Mouse (Mus musculus): ENCODE results near the gene Dcaf1. TPM values are rescaled to one million over a fixed set of nuclear protein-coding genes. Genes with fewer than 3 reads are reported as not detected.

Dcaf1 gene
- polyA plus RNA-seq, 1 experiment from 2014 or later = 17.7 TPM

- Histone ChIP-seq H3K27ac (replicated peaks; ENCODE audit: low read depth, low read length) (no peak overlapping the region), H3K4me3 (ENCODE audit: low read depth, low read length) (no peak overlapping the region), H3K36me3 (ENCODE audit: control insufficient read depth, insufficient read depth, low read length) (peaks cover 68% of the 10 kb centered on the region), H3K4me2 (ENCODE audit: low read depth, low read length) (peak overlapping the region; percentile 92), H3K9ac (ENCODE audit: low read depth, low read length) (peak overlapping the region; percentile 38; the same call in 1 of the 2 replicates), H3K4me1 (ENCODE audit: control insufficient read depth, insufficient read depth, low read length) (peaks cover 28% of the 10 kb centered on the region), H3K27me3 (replicated peaks; ENCODE audit: control insufficient read depth, insufficient read depth, low read length) (no peaks in the 10 kb centered on the region), H3K9me3 (ENCODE audit: control insufficient read depth, low read length) (no peaks in the 10 kb centered on the region)
- ATAC-seq (ENCODE audit: low read depth) = no peak
- WGBS = 75% methylated on average over 3 of the region's 3 CpGs
- DNase-seq (ENCODE audit: low spot score) = no peak
Measured at GRCm38 (mm10) chr9:106883085-106883484, 61.4 kb downstream of the Dcaf1 start.

DNA sequence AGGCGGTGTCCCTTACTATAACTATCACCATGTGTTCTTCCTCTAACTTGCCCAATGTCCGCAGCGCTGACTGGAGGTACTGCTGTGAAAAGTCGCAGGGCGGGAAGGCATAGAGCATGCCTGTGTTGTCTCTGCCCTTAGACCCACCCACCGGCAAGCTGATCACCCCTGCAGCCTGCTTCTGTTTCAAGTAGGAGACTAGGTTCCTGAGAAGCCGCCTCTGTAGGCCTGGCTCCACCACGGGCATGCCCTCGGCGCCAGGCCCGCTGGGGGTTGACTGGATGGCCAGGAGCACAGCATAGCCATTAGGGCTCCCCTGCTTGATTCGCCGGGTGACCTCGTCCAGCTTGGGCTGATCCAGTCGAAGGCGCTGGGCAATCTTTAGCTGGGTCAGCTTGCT, 62.6 kb downstream of the Dcaf1 start:
- Histone ChIP-seq H3K27me3 (replicated peaks; ENCODE audit: control insufficient read depth, insufficient read depth, low read length) (no peaks in the 10 kb centered on the region), H3K4me3 (ENCODE audit: low read depth, low read length) (peak overlapping the region; percentile 91), H3K9me3 (ENCODE audit: control insufficient read depth, low read length) (no peaks in the 10 kb centered on the region), H3K4me1 (ENCODE audit: control insufficient read depth, insufficient read depth, low read length) (peaks cover 28% of the 10 kb centered on the region), H3K4me2 (ENCODE audit: low read depth, low read length) (peak overlapping the region; percentile 92), H3K36me3 (ENCODE audit: control insufficient read depth, insufficient read depth, low read length) (peaks cover 69% of the 10 kb centered on the region), H3K27ac (replicated peaks; ENCODE audit: low read depth, low read length) (no peak overlapping the region; the same call in 1 of the 2 replicates), H3K9ac (ENCODE audit: low read depth, low read length) (peak overlapping the region; percentile 99)
- no peak for ATAC-seq (ENCODE audit: low read depth)
- no peak for DNase-seq (ENCODE audit: low spot score)
- 19% methylated on average over 16 of the region's 16 CpGs for WGBS

DNA sequence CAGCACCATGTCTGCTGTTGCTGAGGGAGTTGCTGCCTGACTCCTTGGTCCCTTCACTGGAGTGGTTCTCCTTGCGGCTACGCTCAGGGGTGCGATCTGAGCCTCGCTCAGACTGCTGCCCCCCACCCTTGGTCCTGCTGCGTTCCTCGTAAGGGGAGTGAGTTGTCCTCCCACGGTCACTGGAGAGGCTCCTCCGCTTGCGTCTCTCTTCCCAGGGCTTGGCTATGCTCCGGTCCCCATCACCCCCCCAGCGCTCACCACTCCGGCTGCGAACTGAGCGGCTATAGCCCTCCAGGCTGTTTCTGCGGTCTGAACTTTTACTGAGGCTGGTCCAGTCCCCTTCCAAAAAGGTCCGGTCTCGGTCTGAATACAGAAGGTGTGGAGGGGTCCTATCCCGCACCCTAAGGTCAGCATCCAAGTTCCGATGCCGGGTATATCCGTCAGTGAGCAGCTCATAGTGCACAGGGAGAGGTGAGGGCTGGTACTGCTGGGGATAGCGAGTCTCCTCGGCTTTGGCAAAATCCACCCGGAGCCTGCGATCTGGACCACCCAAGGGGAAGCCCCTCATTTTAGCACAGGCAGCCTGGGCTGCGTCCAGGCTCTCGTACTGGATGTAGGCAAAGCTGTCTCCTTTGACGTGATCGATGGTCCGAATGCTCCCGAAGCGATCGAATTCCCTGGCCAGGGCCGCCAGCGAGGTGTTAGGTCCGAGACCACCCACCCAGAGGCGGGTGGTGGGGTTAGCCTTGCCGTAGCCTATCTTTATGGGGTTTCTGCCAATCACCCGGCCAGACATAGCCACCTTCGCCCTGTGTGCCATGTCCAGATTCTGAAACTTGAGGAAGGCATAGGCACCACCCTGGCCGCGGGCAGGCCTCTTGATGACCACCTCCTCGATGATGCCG, 63.6 kb downstream of the Dcaf1 start:
- DNase-seq (ENCODE audit: low spot score) (no peak), ATAC-seq (ENCODE audit: low read depth) (no peak)
- Histone ChIP-seq H3K4me2 (ENCODE audit: low read depth, low read length) (peak overlapping the region; percentile 92), H3K9me3 (ENCODE audit: control insufficient read depth, low read length) (no peaks in the 10 kb centered on the region), H3K4me3 (ENCODE audit: low read depth, low read length) (peak overlapping the region; percentile 91), H3K4me1 (ENCODE audit: control insufficient read depth, insufficient read depth, low read length) (peaks cover 30% of the 10 kb centered on the region), H3K9ac (ENCODE audit: low read depth, low read length) (peak overlapping the region; percentile 99), H3K27me3 (replicated peaks; ENCODE audit: control insufficient read depth, insufficient read depth, low read length) (no peaks in the 10 kb centered on the region), H3K27ac (replicated peaks; ENCODE audit: low read depth, low read length) (no peak overlapping the region), H3K36me3 (ENCODE audit: control insufficient read depth, insufficient read depth, low read length) (peaks cover 70% of the 10 kb centered on the region)
- WGBS = 19% methylated on average over 43 of the region's 44 CpGs

DNA sequence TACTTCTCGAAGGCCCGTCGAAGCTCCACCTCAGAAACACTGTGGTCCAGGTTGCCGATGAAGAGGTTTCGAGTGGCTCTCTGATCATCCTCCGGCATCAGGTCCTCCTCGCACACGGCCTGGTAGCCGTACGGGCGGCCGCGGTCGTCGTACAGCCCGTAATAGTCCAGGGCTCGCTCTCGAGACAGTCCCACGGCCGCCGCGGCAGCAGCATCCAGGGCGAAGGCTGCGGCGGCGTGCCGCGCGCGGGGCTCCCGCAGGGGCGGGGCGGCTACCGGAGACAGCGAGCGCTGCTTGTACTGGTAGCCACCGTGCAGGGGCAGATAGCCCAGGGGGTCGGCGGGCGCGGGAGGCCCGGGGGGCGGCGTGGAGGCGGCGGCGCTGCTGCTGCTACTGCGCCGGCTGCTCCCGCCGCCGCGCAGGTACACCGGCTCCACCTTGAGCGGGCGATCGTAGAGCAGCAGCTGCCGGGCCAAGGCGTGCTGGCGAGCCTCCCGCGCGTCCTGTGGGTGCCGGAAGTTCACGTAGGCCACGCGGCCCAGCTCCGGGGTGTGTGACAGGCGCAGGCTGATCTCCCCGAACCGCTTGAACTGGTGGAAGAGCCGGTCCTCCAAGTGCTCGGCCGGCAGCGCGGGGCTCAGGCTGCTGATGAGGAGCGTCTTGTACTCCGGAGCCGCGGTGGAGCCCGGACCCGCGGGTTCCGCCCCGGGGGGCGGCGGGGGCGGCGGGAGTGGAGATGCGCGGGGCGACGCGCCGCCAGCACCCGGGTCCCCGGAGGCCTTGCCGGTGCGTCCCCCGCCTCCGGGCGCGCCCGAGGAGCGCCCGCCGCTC, 64.4 kb downstream of the Dcaf1 start:
- Histone ChIP-seq H3K4me1 (ENCODE audit: control insufficient read depth, insufficient read depth, low read length) (peaks cover 39% of the 10 kb centered on the region), H3K27ac (replicated peaks; ENCODE audit: low read depth, low read length) (peak overlapping the region; percentile 89), H3K36me3 (ENCODE audit: control insufficient read depth, insufficient read depth, low read length) (peaks cover 69% of the 10 kb centered on the region), H3K9me3 (ENCODE audit: control insufficient read depth, low read length) (no peaks in the 10 kb centered on the region), H3K9ac (ENCODE audit: low read depth, low read length) (peak overlapping the region; percentile 99), H3K4me2 (ENCODE audit: low read depth, low read length) (peak overlapping the region; percentile 92), H3K4me3 (ENCODE audit: low read depth, low read length) (peak overlapping the region; percentile 91), H3K27me3 (replicated peaks; ENCODE audit: control insufficient read depth, insufficient read depth, low read length) (no peaks in the 10 kb centered on the region)
- WGBS = 0% methylated on average over 16 of the region's 107 CpGs
- ATAC-seq (ENCODE audit: low read depth) (no peak), DNase-seq (ENCODE audit: low spot score) (peak; percentile 41)

- DNase-seq (ENCODE audit: low spot score) (peak; percentile 99), ATAC-seq (ENCODE audit: low read depth) (peak; percentile 69)
- Histone ChIP-seq H3K4me3 (ENCODE audit: low read depth, low read length) (peak within 1 kb of the TSS; percentile 91), H3K27me3 (replicated peaks; ENCODE audit: control insufficient read depth, insufficient read depth, low read length) (no peaks in the 10 kb centered on the region), H3K4me1 (ENCODE audit: control insufficient read depth, insufficient read depth, low read length) (peaks cover 39% of the 10 kb centered on the region), H3K9me3 (ENCODE audit: control insufficient read depth, low read length) (no peaks in the 10 kb centered on the region), H3K4me2 (ENCODE audit: low read depth, low read length) (peak within 1 kb of the TSS; percentile 92), H3K27ac (replicated peaks; ENCODE audit: low read depth, low read length) (peak within 1 kb of the TSS; percentile 89), H3K36me3 (ENCODE audit: control insufficient read depth, insufficient read depth, low read length) (peaks cover 60% of the 10 kb centered on the region), H3K9ac (ENCODE audit: low read depth, low read length) (peak within 1 kb of the TSS; percentile 99)
- WGBS = 7% methylated on average over 26 of the region's 101 CpGs
Measured at GRCm38 (mm10) chr9:106886828-106887702, 65.4 kb downstream of the Dcaf1 start, which contains the start of gene Rbm15b. TSS of gene Rbm15b (minus strand) at chr9:106887428.

DNA sequence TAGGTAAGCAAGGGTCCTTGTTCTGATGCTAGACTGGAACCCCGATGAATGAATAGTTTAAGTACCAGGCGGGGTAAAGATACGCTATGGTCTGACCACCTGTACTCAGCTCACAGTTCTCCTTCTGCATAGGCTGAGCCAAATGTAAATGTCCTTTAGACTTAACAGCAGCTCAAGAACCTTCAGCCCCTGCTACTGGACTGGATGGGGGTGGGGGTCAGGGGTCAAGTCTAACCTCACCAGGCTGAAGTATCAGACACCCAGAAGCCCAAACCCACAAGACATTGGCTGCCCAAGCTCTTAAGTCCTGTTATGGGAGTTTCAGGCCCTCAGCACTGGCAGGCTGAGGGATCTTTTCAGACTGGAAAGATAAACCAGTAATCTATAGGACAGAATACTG, 66.7 kb downstream of the Dcaf1 start:
- Histone ChIP-seq H3K4me2 (ENCODE audit: low read depth, low read length) (no peak overlapping the region), H3K9me3 (ENCODE audit: control insufficient read depth, low read length) (no peaks in the 10 kb centered on the region), H3K9ac (ENCODE audit: low read depth, low read length) (no peak overlapping the region), H3K4me3 (ENCODE audit: low read depth, low read length) (no peak overlapping the region), H3K36me3 (ENCODE audit: control insufficient read depth, insufficient read depth, low read length) (peaks cover 47% of the 10 kb centered on the region), H3K4me1 (ENCODE audit: control insufficient read depth, insufficient read depth, low read length) (peaks cover 38% of the 10 kb centered on the region), H3K27me3 (replicated peaks; ENCODE audit: control insufficient read depth, insufficient read depth, low read length) (no peaks in the 10 kb centered on the region), H3K27ac (replicated peaks; ENCODE audit: low read depth, low read length) (no peak overlapping the region)
- 90% methylated on average over 3 of the region's 3 CpGs for WGBS
- DNase-seq (ENCODE audit: low spot score) = no peak
- no peak for ATAC-seq (ENCODE audit: low read depth)

- ATAC-seq (ENCODE audit: low read depth) (no peak), DNase-seq (ENCODE audit: low spot score) (no peak)
- Histone ChIP-seq H3K9ac (ENCODE audit: low read depth, low read length) (no peak overlapping the region), H3K4me2 (ENCODE audit: low read depth, low read length) (no peak overlapping the region), H3K9me3 (ENCODE audit: control insufficient read depth, low read length) (no peaks in the 10 kb centered on the region), H3K27ac (replicated peaks; ENCODE audit: low read depth, low read length) (no peak overlapping the region), H3K27me3 (replicated peaks; ENCODE audit: control insufficient read depth, insufficient read depth, low read length) (no peaks in the 10 kb centered on the region), H3K4me3 (ENCODE audit: low read depth, low read length) (no peak overlapping the region), H3K4me1 (ENCODE audit: control insufficient read depth, insufficient read depth, low read length) (peaks cover 31% of the 10 kb centered on the region), H3K36me3 (ENCODE audit: control insufficient read depth, insufficient read depth, low read length) (peaks cover 39% of the 10 kb centered on the region)
- WGBS = 84% methylated on average over 9 of the region's 9 CpGs
Measured at GRCm38 (mm10) chr9:106889321-106889720, 67.6 kb downstream of the Dcaf1 start.
